Mouse (Mus musculus) embryonic facial prominence, embryonic 12.5 days (tissue): ENCODE measurements around the gene Elovl5. TPM values are rescaled to one million over a fixed set of nuclear protein-coding genes. Genes with fewer than 3 reads are reported as not detected.

Experiments
- ATAC-seq: fragments of 200-750 bp; cut with Nextera tagmentation; 2 replicates; pipeline ENCODE4 v1.8.0; 2017; ENCODE audit not compliant: insufficient number of reproducible peaks, insufficient read depth, low FRiP score, low TSS enrichment
- H3K27ac ChIP-seq: fragments of 300-500 bp; sonication (generic); 2 replicates; pipeline ENCODE4 v1.5.1; 2016; ENCODE audit warnings: mild to moderate bottlenecking
- H3K27me3 ChIP-seq: fragments of 300-500 bp; sonication (generic); 2 replicates; pipeline ENCODE4 v1.6.1; 2016; ENCODE audit warnings: mild to moderate bottlenecking, moderate library complexity
- H3K36me3 ChIP-seq: fragments of 300-500 bp; sonication (generic); 2 replicates; pipeline ENCODE4 v1.6.1; 2016; ENCODE audit warnings: mild to moderate bottlenecking
- H3K4me1 ChIP-seq: fragments of 300-500 bp; sonication (generic); 2 replicates; pipeline ENCODE4 v1.6.1; 2016
- H3K4me2 ChIP-seq: fragments of 300-500 bp; sonication (generic); replicated peaks from 2 replicates; pipeline ENCODE4 v1.6.1; 2016; ENCODE audit warnings: mild to moderate bottlenecking, moderate library complexity
- H3K4me3 ChIP-seq: fragments of 300-500 bp; sonication (generic); 2 replicates; pipeline ENCODE4 v1.5.1; 2016; ENCODE audit warnings: mild to moderate bottlenecking
- H3K9ac ChIP-seq: fragments of 300-500 bp; sonication (generic); 2 replicates; pipeline ENCODE4 v1.6.1; 2016; ENCODE audit warnings: mild to moderate bottlenecking, moderate library complexity
- H3K9me3 ChIP-seq: fragments of 300-500 bp; sonication (generic); 2 replicates; pipeline ENCODE4 v1.6.1; 2016; ENCODE audit warnings: mild to moderate bottlenecking, moderate library complexity
- WGBS: fragments of 180-500 bp; shearing (Covaris S2); methylation state at CpG from one replicate; pipeline ENCODE4 v1.1.7; 2016; 5-methylcytosine and 5-hydroxymethylcytosine counted together
- polyA plus RNA-seq: library from polyadenylated mRNA; unstranded; fragments of >200 nt; fragmentation: Nextera tagmentation; extraction: Ambion mirVana; gene quantifications from 2 replicates; pipeline ENCODE4 v1.2.1, GENCODE M21; 2016

Gene Elovl5
- polyA plus RNA-seq, 1 experiment from 2014 or later = 74.7 TPM

DNA sequence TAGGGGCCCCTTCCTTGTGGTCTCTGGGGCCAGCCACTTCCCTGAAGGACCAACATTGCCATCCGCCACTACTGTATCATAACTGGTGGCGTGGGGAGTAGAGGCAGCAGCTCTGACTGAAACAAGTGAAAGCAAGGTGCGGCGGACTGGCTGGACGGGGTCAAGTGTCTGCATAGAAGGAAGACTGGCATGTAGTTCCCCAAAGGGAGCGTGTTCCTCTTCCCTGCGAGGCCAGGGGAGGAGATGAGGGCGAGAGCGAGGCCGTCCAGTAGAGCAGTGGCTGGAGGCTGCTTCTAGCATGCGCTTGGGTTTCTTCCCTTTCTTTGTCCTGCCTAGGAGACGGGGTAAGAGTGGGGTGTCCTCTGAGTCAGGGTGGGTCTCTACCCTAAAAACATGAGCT, 42.6 kb downstream of the Elovl5 start:
- Histone ChIP-seq H3K27me3 (no peaks in the 10 kb centered on the region), H3K4me2 (no peak overlapping the region), H3K27ac (no peak overlapping the region), H3K9me3 (no peaks in the 10 kb centered on the region), H3K9ac (no peak overlapping the region), H3K4me1 (peaks cover 17% of the 10 kb centered on the region; the same call in 1 of the 2 replicates), H3K4me3 (no peak overlapping the region), H3K36me3 (peaks cover 15% of the 10 kb centered on the region)
- 95% methylated on average over 12 of the region's 12 CpGs for WGBS
- ATAC-seq = no peak

DNA sequence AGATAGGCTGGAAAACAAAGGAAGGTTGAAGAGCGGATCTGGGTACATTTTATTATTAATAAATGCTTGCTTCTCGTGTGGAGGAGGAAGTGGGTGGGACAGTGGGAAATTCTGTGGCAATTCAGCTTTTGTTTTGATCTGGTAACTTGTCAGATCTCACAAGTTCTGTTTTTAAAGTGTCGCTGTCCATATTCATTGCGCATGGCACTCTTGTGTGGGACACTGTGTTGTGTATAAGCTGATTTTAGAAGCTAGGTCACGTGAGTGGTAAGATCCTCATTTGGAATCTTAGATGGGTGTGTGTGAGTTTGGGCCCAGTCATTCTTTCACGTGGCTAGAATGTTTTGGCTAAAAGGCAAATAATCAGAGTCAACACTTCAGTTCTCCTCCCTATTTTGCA, 44.2 kb downstream of the Elovl5 start:
- Histone ChIP-seq H3K27me3 (no peaks in the 10 kb centered on the region), H3K27ac (no peak overlapping the region), H3K4me3 (no peak overlapping the region), H3K4me1 (peaks cover 12% of the 10 kb centered on the region; the same call in 1 of the 2 replicates), H3K36me3 (peaks cover 15% of the 10 kb centered on the region), H3K9ac (no peak overlapping the region), H3K4me2 (no peak overlapping the region), H3K9me3 (no peaks in the 10 kb centered on the region)
- WGBS = 85% methylated on average over 6 of the region's 6 CpGs
- ATAC-seq = no peak

DNA sequence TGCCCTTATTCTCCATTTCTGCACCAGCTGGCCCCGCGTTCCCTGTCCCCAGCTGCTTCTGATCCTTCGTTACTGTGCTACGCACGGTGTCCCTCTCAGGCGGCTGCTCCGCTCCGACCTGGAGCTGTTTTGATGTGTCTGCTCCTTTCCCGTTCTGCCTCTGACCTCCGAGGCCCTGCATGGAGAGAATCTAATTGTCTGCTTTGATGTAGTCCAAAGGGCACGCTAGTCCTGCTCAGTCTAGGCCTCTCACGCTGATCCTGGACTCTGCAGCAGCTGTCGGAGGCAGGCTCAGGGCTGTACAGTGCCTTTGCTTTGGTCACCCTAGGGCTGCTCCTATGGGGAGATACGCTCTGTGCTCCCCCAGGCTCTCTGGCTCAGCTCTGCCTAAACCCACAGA, 46.9 kb downstream of the Elovl5 start:
- no peak overlapping the region for H3K4me3 ChIP-seq
- no peaks in the 10 kb centered on the region for H3K9me3 ChIP-seq
- H3K4me2 ChIP-seq = no peak overlapping the region
- peak; percentile 71; the same call in 1 of the 2 replicates for ATAC-seq
- peak overlapping the region; percentile 15; the same call in 1 of the 2 replicates for H3K9ac ChIP-seq
- H3K36me3 ChIP-seq = peaks cover 18% of the 10 kb centered on the region
- WGBS = 31% methylated on average over 14 of the region's 14 CpGs
- no peak overlapping the region; the same call in 1 of the 2 replicates for H3K27ac ChIP-seq
- no peaks in the 10 kb centered on the region for H3K27me3 ChIP-seq
- peaks cover 12% of the 10 kb centered on the region; the same call in 1 of the 2 replicates for H3K4me1 ChIP-seq

DNA sequence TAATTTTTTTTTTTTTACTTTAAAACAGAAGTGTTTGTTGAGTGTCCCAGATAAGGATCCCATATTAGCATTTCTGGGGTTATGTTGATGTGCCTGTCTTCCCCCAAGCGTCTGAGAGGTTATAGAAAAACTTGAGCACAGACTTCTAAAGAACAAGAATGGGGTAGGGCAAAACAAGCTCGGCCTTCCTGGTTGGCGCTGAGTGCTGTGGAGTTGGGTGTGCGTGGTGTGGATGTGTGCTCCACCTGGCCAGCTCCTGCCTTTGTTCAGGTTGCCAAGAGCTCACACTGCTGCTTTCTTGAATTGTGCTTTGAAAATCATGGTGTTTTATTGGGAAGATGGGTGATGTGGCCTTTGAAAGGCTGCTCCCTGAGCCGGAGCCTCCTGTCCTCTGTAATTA, 48.1 kb downstream of the Elovl5 start:
- Histone ChIP-seq H3K9ac (no peak overlapping the region), H3K4me2 (no peak overlapping the region), H3K9me3 (no peaks in the 10 kb centered on the region), H3K4me3 (no peak overlapping the region), H3K27me3 (no peaks in the 10 kb centered on the region), H3K4me1 (peaks cover 12% of the 10 kb centered on the region; the same call in 1 of the 2 replicates), H3K27ac (no peak overlapping the region), H3K36me3 (peaks cover 10% of the 10 kb centered on the region)
- ATAC-seq = no peak
- WGBS = 75% methylated on average over 5 of the region's 5 CpGs

DNA sequence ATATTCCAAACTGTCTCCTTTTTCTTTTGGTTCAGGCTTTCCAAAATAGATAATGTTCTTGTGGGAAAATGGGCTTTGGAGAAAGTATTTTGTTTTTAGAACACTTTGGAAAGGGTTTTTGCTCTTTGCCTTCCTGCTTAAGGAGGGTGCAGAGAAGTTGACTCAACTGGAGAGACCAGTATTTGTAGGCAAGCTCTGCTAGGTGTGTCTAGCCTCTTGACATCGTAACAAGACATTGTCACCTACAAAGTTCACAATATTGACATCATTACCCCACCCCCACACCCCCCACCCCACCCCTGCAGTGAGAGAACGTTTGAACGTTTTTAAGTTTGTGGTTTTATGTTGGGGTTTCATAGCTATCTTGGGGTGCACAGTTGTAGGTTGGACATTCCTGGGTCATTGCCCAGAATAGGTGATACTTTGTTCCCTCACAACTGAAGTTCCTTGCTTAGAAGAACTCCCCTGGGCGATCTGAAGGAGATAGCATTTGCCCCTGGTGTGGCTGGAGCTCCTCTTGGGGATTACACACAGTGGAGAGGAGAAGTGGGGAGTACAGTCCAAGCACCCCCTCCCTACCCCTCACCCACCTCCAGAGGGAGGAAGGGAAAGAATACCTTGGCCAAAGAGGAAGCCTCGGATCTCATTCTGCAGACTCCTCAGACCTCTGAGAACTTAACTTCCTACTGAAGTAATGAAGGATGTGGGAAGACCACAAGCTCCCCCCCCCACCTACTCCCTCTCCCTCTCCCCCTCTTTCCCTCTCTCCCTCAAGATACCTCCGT, 48.8 kb downstream of the Elovl5 start:
- Histone ChIP-seq H3K36me3 (peaks cover 8% of the 10 kb centered on the region), H3K4me3 (no peak overlapping the region)
- WGBS = 85% methylated on average over 6 of the region's 6 CpGs

DNA sequence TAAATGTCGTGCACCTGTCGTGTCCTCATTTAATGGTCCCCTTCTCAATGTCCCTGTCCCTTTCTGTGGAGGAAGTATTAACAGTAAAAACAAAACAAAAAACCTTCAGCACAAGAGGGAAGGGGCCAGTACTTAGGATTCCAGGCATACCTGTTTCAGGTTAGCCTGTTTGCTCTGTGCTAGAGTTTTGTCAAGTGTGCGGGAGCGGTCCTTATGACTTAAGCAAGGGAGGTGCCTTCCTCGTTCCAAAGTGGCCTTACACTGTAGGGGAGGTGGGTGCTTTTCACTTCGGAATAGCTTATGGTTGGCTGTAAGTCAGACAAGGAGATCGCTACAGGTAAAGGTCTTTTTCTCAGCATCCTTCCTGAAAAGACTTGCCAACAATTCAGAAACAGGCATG, 49.7 kb downstream of the Elovl5 start:
- ATAC-seq = no peak
- H3K9me3 ChIP-seq = no peaks in the 10 kb centered on the region
- peaks cover 3% of the 10 kb centered on the region; the same call in 1 of the 2 replicates for H3K36me3 ChIP-seq
- H3K4me3 ChIP-seq = no peak overlapping the region
- 92% methylated on average over 7 of the region's 7 CpGs for WGBS
- no peak overlapping the region for H3K27ac ChIP-seq
- H3K4me2 ChIP-seq = no peak overlapping the region
- H3K4me1 ChIP-seq = peaks cover 23% of the 10 kb centered on the region
- H3K27me3 ChIP-seq = no peaks in the 10 kb centered on the region
- H3K9ac ChIP-seq = no peak overlapping the region

More for the DNA sequence above, 48.8 kb downstream of the Elovl5 start:
- no peak for ATAC-seq
- no peak overlapping the region for H3K9ac ChIP-seq
- no peaks in the 10 kb centered on the region for H3K27me3 ChIP-seq
- H3K27ac ChIP-seq = no peak overlapping the region
- H3K9me3 ChIP-seq = no peaks in the 10 kb centered on the region
- H3K4me1 ChIP-seq = peaks cover 15% of the 10 kb centered on the region
- H3K4me2 ChIP-seq = no peak overlapping the region

DNA sequence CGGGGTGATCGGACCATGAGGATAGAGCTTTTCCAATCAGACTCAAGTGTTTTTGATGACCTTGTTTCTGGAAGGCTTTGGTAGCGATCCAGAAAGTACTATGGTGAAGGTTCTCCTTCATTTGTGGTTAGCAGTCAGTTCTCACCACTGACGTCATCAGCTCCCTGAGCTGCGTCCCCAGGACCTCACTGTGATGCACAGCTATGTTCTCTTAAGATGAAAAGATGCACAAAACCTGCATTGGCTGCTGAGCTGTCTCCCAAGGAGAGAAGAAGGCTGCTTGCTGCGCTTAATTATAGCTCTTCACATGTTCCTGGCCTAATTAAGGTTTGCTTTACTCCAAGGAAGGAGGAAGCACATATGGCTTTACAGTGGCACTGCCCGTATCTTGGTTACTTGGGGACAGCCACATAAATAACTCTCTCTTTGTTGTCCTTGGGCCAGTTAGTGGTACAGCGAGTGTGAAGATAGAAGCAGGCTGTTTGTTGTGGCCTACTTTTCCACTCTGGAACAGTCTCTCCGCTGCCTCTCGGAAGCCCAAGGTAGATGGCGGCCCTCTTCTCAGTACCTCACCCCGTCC, 50.5 kb downstream of the Elovl5 start:
- Histone ChIP-seq H3K9me3 (no peaks in the 10 kb centered on the region), H3K4me3 (no peak overlapping the region)
- WGBS = 93% methylated on average over 12 of the region's 12 CpGs

DNA sequence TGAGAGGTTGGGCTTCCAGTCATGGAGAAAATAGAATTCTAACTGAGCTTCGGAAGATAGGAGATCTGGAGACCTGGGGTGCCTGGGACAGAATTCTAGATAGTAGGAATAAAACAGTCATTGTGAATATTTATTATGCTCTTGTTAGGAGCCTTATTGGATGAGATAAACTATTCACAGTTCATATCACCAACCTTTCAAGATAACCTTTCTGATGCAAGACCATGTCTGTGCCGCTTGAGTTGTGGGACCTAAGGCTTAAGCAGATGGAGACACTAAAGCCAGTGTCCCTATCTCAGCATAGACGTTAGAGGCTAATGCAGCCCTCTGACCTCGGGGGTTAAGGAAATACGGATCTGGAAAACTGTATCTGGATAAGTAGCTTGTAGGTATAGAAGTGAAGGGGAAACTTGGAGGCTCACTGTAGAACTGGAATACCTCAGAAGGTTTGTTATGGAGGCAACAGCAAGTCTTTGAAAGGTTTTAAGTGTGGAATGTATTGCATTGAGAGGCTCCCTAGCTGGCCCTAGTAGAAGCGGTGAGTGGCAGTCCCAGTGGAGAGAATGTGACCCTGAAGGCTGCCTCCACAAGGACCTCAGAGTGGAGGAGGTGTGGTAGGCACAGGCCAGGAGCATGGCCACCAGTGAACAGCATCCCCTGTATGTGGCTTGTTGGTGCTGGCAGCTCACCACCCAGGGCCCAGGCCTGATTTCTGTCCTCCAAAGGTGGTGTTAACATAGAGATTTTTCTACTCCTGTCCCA, 52.2 kb downstream of the Elovl5 start:
- H3K4me3 ChIP-seq = no peak overlapping the region
- H3K4me1 ChIP-seq = peaks cover 14% of the 10 kb centered on the region
- no peaks in the 10 kb centered on the region for H3K27me3 ChIP-seq
- H3K4me2 ChIP-seq = no peak overlapping the region
- ATAC-seq = no peak
- no peaks in the 10 kb centered on the region for H3K9me3 ChIP-seq
- H3K36me3 ChIP-seq = peaks cover 3% of the 10 kb centered on the region; the same call in 1 of the 2 replicates
- WGBS = 86% methylated on average over 6 of the region's 6 CpGs
- H3K9ac ChIP-seq = no peak overlapping the region
- no peak overlapping the region for H3K27ac ChIP-seq

More for the DNA sequence above, 50.5 kb downstream of the Elovl5 start:
- ATAC-seq = no peak
- H3K27me3 ChIP-seq = no peaks in the 10 kb centered on the region
- H3K4me1 ChIP-seq = peaks cover 23% of the 10 kb centered on the region
- H3K27ac ChIP-seq = no peak overlapping the region
- no peak overlapping the region for H3K4me2 ChIP-seq
- H3K36me3 ChIP-seq = peaks cover 3% of the 10 kb centered on the region; the same call in 1 of the 2 replicates
- H3K9ac ChIP-seq = no peak overlapping the region

DNA sequence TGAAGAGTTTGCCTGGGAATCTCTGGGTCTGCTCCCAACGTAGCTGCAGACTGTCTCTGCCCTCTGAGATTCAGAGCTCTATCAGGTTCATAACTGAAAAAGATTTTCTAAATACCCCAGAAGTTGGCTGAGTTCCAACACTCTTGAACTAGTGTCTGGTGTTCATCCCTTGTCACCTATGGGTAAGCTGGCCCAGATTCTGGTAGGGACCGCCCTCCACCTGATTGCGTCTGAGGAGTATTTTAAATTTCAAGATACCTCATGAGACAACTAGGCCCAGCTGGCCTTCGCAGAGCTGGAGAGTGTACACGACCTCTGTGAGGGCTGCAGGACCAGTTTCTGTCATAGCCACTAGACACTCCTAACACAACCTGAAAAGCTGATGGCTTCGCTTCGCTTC, 61.8 kb downstream of the Elovl5 start:
- H3K36me3 ChIP-seq = peaks cover 40% of the 10 kb centered on the region
- no peaks in the 10 kb centered on the region for H3K27me3 ChIP-seq
- no peak overlapping the region for H3K27ac ChIP-seq
- no peak overlapping the region for H3K9ac ChIP-seq
- H3K4me1 ChIP-seq = no peaks in the 10 kb centered on the region
- H3K9me3 ChIP-seq = no peaks in the 10 kb centered on the region
- H3K4me3 ChIP-seq = no peak overlapping the region
- ATAC-seq = no peak
- H3K4me2 ChIP-seq = no peak overlapping the region
- WGBS = 87% methylated on average over 7 of the region's 7 CpGs

DNA sequence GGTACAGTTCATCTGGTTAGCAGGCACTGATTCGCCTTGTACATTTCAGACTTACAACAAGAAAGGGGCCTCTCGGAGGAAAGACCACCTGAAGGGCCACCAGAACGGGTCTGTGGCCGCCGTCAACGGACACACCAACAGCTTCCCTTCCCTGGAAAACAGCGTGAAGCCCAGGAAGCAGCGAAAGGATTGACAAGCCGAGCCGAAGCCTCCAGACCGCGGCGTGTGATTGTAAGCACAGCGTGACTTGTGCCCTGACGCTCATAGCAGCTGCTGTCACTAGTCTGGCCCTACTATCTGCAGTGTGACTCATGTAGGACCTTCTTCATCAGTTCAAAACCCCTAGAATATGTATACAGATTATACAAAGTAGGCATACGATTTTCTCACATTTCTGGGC, 65.5 kb downstream of the Elovl5 start:
- no peak for ATAC-seq
- no peak overlapping the region for H3K9ac ChIP-seq
- no peaks in the 10 kb centered on the region for H3K27me3 ChIP-seq
- no peak overlapping the region for H3K4me3 ChIP-seq
- peaks cover 28% of the 10 kb centered on the region for H3K36me3 ChIP-seq
- no peaks in the 10 kb centered on the region for H3K9me3 ChIP-seq
- no peak overlapping the region for H3K4me2 ChIP-seq
- no peak overlapping the region for H3K27ac ChIP-seq
- 93% methylated on average over 16 of the region's 16 CpGs for WGBS
- H3K4me1 ChIP-seq = no peaks in the 10 kb centered on the region

DNA sequence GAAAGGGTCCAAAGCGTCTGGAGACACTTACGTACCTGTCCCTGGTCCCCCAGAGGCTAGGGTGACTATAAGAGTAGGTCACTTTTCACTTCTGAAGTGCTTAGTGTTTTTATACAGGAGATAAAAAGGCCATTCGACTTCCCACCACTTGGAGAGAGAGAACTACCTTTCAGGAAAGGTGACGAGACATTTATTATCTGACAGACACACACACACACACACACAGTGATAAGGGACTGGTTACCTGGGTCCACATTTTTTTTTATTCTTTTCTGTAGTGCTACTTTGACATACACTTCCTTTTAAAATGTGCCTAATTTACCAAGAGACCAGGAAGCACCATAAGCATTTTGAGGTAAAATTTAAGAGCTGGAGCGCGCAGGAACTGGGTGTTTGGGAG, 66.4 kb downstream of the Elovl5 start:
- H3K27me3 ChIP-seq = no peaks in the 10 kb centered on the region
- H3K4me1 ChIP-seq = no peaks in the 10 kb centered on the region
- ATAC-seq = no peak
- H3K4me3 ChIP-seq = no peak overlapping the region
- no peak overlapping the region for H3K27ac ChIP-seq
- peaks cover 26% of the 10 kb centered on the region for H3K36me3 ChIP-seq
- 91% methylated on average over 6 of the region's 6 CpGs for WGBS
- H3K9ac ChIP-seq = no peak overlapping the region
- H3K4me2 ChIP-seq = no peak overlapping the region
- H3K9me3 ChIP-seq = no peaks in the 10 kb centered on the region
